Mouse (Mus musculus): ENCODE data around the gene Rpsa. TPM values are rescaled to one million over a fixed set of nuclear protein-coding genes. Genes with fewer than 3 reads are reported as not detected.

The Rpsa gene
- polyA plus RNA-seq, 1 experiment from 2014 or later, result 592 TPM

DNA sequence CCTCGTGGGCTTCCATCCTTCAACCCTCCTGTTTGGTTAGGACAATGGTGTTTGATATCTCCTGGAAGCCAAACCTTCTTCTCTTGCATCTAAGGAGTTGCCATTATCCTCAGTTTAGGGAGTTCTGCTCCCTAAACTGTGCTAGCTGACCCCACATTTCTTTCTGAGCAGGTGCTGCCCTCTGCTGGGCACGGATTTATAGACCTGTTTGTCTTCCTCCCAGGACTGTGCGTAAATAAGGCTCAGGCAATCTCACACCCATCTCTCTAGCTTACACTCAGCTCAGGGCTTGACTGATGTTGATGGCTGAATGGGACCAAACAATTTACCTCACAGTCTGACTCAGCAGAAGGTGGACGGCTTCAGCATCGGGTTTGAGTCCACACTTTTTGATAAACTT is 43.8 kb downstream of the Rpsa start:
- WGBS (ENCODE audit: missing documents), result 57% methylated on average over 5 of the region's 5 CpGs
- no peak overlapping the region for H3K27ac ChIP-seq
- no peaks in the 10 kb centered on the region for H3K36me3 ChIP-seq (ENCODE audit: inconsistent target)
- no peaks in the 10 kb centered on the region for H3K79me2 ChIP-seq (ENCODE audit: inconsistent target)
- H3K4me3 ChIP-seq (ENCODE audit: inconsistent target), result no peak overlapping the region

DNA sequence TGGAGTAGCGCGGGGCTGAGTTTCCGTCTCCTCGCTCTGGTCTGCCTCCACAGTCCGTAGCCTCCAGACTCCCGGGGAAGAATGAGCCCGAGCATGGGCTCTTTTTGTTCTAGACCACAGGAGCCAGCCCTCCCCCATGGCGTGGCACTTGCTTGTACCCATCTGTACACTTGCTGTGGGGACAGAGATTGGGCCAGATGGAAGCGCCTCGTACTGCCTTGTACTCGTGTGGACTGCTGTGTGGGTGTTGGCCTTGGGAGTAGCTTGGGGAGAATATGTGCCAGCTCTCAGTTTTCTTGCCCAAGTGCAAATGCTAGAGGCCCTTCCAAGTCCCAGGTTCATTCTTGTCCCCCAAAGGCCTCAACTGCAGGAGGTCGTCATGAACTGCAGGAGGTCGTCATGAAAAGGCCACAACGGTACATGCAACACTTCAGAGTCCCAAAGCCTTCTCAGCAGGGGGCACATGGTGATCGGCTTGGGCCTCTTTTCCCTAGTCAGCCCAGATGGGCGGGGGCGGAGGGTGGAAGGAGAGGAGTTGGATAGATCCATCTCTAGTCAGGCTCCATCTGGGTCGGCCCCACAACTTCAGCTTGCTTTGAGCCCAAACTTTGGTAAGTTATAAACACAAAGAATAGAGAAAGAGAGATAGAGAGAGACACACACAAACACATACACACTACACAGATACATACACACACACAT is 47.1 kb downstream of the Rpsa start:
- H3K4me3 ChIP-seq (ENCODE audit: inconsistent target), result no peak overlapping the region
- H3K79me2 ChIP-seq (ENCODE audit: inconsistent target), result no peaks in the 10 kb centered on the region
- H3K36me3 ChIP-seq (ENCODE audit: inconsistent target), result no peaks in the 10 kb centered on the region
- 94% methylated on average over 14 of the region's 18 CpGs for WGBS (ENCODE audit: missing documents)
- no peak overlapping the region for H3K27ac ChIP-seq

DNA sequence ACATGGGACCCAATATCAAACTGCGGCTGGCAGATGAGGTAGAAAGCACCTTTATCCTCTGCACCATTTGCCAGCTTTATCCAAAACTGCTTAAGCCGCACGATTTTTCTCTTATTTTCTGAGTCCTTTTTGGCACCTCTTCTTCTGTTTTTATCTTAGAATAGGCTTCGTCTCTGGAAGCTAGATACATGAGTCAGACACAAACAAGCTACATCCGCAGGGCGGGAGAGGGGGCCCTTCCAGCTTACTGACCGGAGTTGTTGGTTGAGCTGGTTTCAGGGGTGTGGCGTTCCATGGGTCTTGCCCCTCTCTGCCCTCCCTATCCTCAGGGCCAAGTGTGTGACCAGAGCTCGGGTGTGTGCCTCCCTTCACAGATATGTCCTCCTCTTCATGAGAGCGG is 51.3 kb downstream of the Rpsa start:
- H3K79me2 ChIP-seq (ENCODE audit: inconsistent target), result no peaks in the 10 kb centered on the region
- WGBS (ENCODE audit: missing documents), result 87% methylated on average over 10 of the region's 10 CpGs
- H3K36me3 ChIP-seq (ENCODE audit: inconsistent target), result no peaks in the 10 kb centered on the region
- H3K4me3 ChIP-seq (ENCODE audit: inconsistent target), result no peak overlapping the region
- no peak overlapping the region for H3K27ac ChIP-seq

Other genes with a start within 250 kb of the Rpsa start
- 25.1 to 40.5 TPM (median 29.3 TPM) in 3 replicates for gene Wdr48, start 232.8 kb upstream of the Rpsa start, polyA plus RNA-seq (2018)
- 5.6 to 12.2 TPM (median 9.6 TPM) in 3 replicates for gene Gorasp1, start 190.1 kb upstream of the Rpsa start, polyA plus RNA-seq (2018)
- 0.05 to 0.09 TPM (median 0.06 TPM) in 3 replicates for gene Ttc21a, start 190.1 kb upstream of the Rpsa start, polyA plus RNA-seq (2018)
- gene Csrnp1, start 143.0 kb upstream of the Rpsa start, polyA plus RNA-seq (2018), result 5.0 to 8.4 TPM (median 8.0 TPM) in 3 replicates
- gene Xirp1, start 104.1 kb upstream of the Rpsa start, polyA plus RNA-seq (2018), result not detected in 3 replicates
- 0.66 to 3.0 TPM (median 0.75 TPM) in 3 replicates for gene Cx3cr1, start 57.8 kb upstream of the Rpsa start, polyA plus RNA-seq (2018)
- gene Ccr8, start 35.6 kb upstream of the Rpsa start, polyA plus RNA-seq (2018), result not detected in 3 replicates
- 3.5 to 10.7 TPM (median 9.8 TPM) in 3 replicates for gene Slc25a38, start 17.3 kb upstream of the Rpsa start, polyA plus RNA-seq (2018)
- not detected in 3 replicates for gene Mobp, start 22.0 kb downstream of the Rpsa start, polyA plus RNA-seq (2018)
- not detected in 3 replicates for gene Myrip, start 173.8 kb downstream of the Rpsa start, polyA plus RNA-seq (2018)